Mouse (Mus musculus): ENCODE data around the gene Hist1h3c.

- TF ChIP-seq E2F4 (IDR thresholded peaks at IDR 0.05; ENCODE audit: insufficient read depth) (peak; percentile 95), USF1 (IDR thresholded peaks at IDR 0.05; ENCODE audit: low read depth) (no peak), POLR2A (IDR thresholded peaks at IDR 0.05; ENCODE audit: insufficient read length, low read depth) (peak; percentile 90), POLR2AphosphoS2 (IDR thresholded peaks at IDR 0.05; ENCODE audit: insufficient read length, low read depth) (peak; percentile 97), MYOG (IDR thresholded peaks at IDR 0.05; ENCODE audit: control insufficient read depth in 1 of 3, insufficient read depth in 1 of 3, insufficient read length in 2 of 3, low read depth in 2 of 3) (no peak), REST (IDR thresholded peaks at IDR 0.05; ENCODE audit: insufficient read depth, insufficient read length) (no peak), CEBPB (IDR thresholded peaks at IDR 0.05; ENCODE audit: insufficient read depth, poor library complexity, severe bottlenecking) (no peak), SRF (IDR thresholded peaks at IDR 0.05; ENCODE audit: control insufficient read depth, insufficient read length, low read depth) (no peak), MAX (IDR thresholded peaks at IDR 0.05; ENCODE audit: low read depth) (no peak), TCF12 (IDR thresholded peaks at IDR 0.05; ENCODE audit: insufficient read depth, poor library complexity, severe bottlenecking) (no peak)
Observed at GRCm38 (mm10) chr13:23739069-23739921, 6.1 kb downstream of the Hist1h3c start.

Measured in myocyte (in vitro differentiated cells).